Mouse (Mus musculus): Measurements from ENCODE around the gene Tmem69. TPM values are rescaled to one million over a fixed set of nuclear protein-coding genes. Genes with fewer than 3 reads are reported as not detected.

Gene Tmem69
- polyA plus RNA-seq, 1 experiment from 2014 or later: 23.0 TPM

GRCm38 (mm10) chr4:116550432-116550831, 5.3 kb downstream of the Tmem69 start:
- Histone ChIP-seq H3K36me3 (ENCODE audit: insufficient read depth, low read length) (peaks cover 8% of the 10 kb centered on the region; the same call in 1 of the 2 replicates), H3K4me1 (ENCODE audit: insufficient read depth, low read length) (0 out of 2 replicates have a peak, but pooled peaks cover 3% of the 10 kb centered on the region)

GRCm38 (mm10) chr4:116537737-116538136, 18.0 kb downstream of the Tmem69 start:
- WGBS: 72% methylated on average over 3 of the region's 3 CpGs
- Histone ChIP-seq H3K27me3 (ENCODE audit: insufficient read depth, low read length) (no peaks in the 10 kb centered on the region), H3K9ac (replicated peaks; ENCODE audit: low read length) (no peak overlapping the region), H3K9me3 (ENCODE audit: low read length) (no peaks in the 10 kb centered on the region), H3K36me3 (ENCODE audit: insufficient read depth, low read length) (peaks cover 15% of the 10 kb centered on the region; the same call in 1 of the 2 replicates), H3K4me3 (ENCODE audit: low read length) (no peak overlapping the region), H3K4me1 (ENCODE audit: insufficient read depth, low read length) (no peaks in the 10 kb centered on the region), H3K27ac (ENCODE audit: low read length) (no peak overlapping the region), H3K4me2 (replicated peaks; ENCODE audit: low read depth, low read length) (no peak overlapping the region)
- no peak for ATAC-seq (ENCODE audit: low FRiP score, low TSS enrichment)

More at GRCm38 (mm10) chr4:116550432-116550831, 5.3 kb downstream of the Tmem69 start:
- 89% methylated on average over 1 of the region's 1 CpGs for WGBS
- no peak overlapping the region for H3K9ac ChIP-seq (replicated peaks; ENCODE audit: low read length)
- no peak overlapping the region for H3K4me2 ChIP-seq (replicated peaks; ENCODE audit: low read depth, low read length)
- no peak overlapping the region for H3K4me3 ChIP-seq (ENCODE audit: low read length)
- no peak overlapping the region for H3K27ac ChIP-seq (ENCODE audit: low read length)
- no peaks in the 10 kb centered on the region for H3K9me3 ChIP-seq (ENCODE audit: low read length)
- no peaks in the 10 kb centered on the region for H3K27me3 ChIP-seq (ENCODE audit: insufficient read depth, low read length)
- ATAC-seq (ENCODE audit: low FRiP score, low TSS enrichment): no peak

GRCm38 (mm10) chr4:116536351-116536750, 19.4 kb downstream of the Tmem69 start:
- Histone ChIP-seq H3K36me3 (ENCODE audit: insufficient read depth, low read length) (peaks cover 15% of the 10 kb centered on the region; the same call in 1 of the 2 replicates), H3K4me1 (ENCODE audit: insufficient read depth, low read length) (no peaks in the 10 kb centered on the region), H3K4me3 (ENCODE audit: low read length) (no peak overlapping the region), H3K9me3 (ENCODE audit: low read length) (no peaks in the 10 kb centered on the region), H3K9ac (replicated peaks; ENCODE audit: low read length) (no peak overlapping the region), H3K27ac (ENCODE audit: low read length) (no peak overlapping the region), H3K4me2 (replicated peaks; ENCODE audit: low read depth, low read length) (no peak overlapping the region), H3K27me3 (ENCODE audit: insufficient read depth, low read length) (no peaks in the 10 kb centered on the region)
- ATAC-seq (ENCODE audit: low FRiP score, low TSS enrichment): no peak

GRCm38 (mm10) chr4:116531109-116531508, 24.6 kb downstream of the Tmem69 start:
- ATAC-seq (ENCODE audit: low FRiP score, low TSS enrichment): no peak
- Histone ChIP-seq H3K9ac (replicated peaks; ENCODE audit: low read length) (no peak overlapping the region), H3K27ac (ENCODE audit: low read length) (no peak overlapping the region), H3K4me2 (replicated peaks; ENCODE audit: low read depth, low read length) (no peak overlapping the region), H3K9me3 (ENCODE audit: low read length) (no peaks in the 10 kb centered on the region), H3K27me3 (ENCODE audit: insufficient read depth, low read length) (no peaks in the 10 kb centered on the region), H3K4me1 (ENCODE audit: insufficient read depth, low read length) (no peaks in the 10 kb centered on the region), H3K36me3 (ENCODE audit: insufficient read depth, low read length) (peaks cover 11% of the 10 kb centered on the region), H3K4me3 (ENCODE audit: low read length) (no peak overlapping the region)
- 64% methylated on average over 2 of the region's 2 CpGs for WGBS

GRCm38 (mm10) chr4:116507425-116508218, 48.1 kb downstream of the Tmem69 start, which contains the start of gene Ipp:
Gene Ipp, plus strand, starts transcription at chr4:116507549.
- H3K27ac ChIP-seq (ENCODE audit: low read length): peak within 1 kb of the TSS; percentile 95
- ATAC-seq (ENCODE audit: low FRiP score, low TSS enrichment): peak; percentile 98
- peak within 1 kb of the TSS; percentile 88 for H3K9ac ChIP-seq (replicated peaks; ENCODE audit: low read length)
- peak within 1 kb of the TSS; percentile 66 for H3K4me2 ChIP-seq (replicated peaks; ENCODE audit: low read depth, low read length)
- H3K27me3 ChIP-seq (ENCODE audit: insufficient read depth, low read length): no peaks in the 10 kb centered on the region
- WGBS: under 1% methylated on average over 55 of the region's 55 CpGs
- no peaks in the 10 kb centered on the region for H3K9me3 ChIP-seq (ENCODE audit: low read length)
- peak within 1 kb of the TSS; percentile 68 for H3K4me3 ChIP-seq (ENCODE audit: low read length)
- peaks cover 12% of the 10 kb centered on the region for H3K4me1 ChIP-seq (ENCODE audit: insufficient read depth, low read length)
- 0 out of 2 replicates have a peak, but pooled peaks cover 8% of the 10 kb centered on the region for H3K36me3 ChIP-seq (ENCODE audit: insufficient read depth, low read length)

GRCm38 (mm10) chr4:116506886-116507424, 48.8 kb downstream of the Tmem69 start:
- peak; percentile 44; the same call in 1 of the 2 replicates for ATAC-seq (ENCODE audit: low FRiP score, low TSS enrichment)
- H3K27ac ChIP-seq (ENCODE audit: low read length): peak overlapping the region; percentile 95
- H3K36me3 ChIP-seq (ENCODE audit: insufficient read depth, low read length): 0 out of 2 replicates have a peak, but pooled peaks cover 7% of the 10 kb centered on the region
- peak overlapping the region; percentile 88 for H3K9ac ChIP-seq (replicated peaks; ENCODE audit: low read length)
- H3K9me3 ChIP-seq (ENCODE audit: low read length): no peaks in the 10 kb centered on the region
- peak overlapping the region; percentile 66 for H3K4me2 ChIP-seq (replicated peaks; ENCODE audit: low read depth, low read length)
- H3K27me3 ChIP-seq (ENCODE audit: insufficient read depth, low read length): no peaks in the 10 kb centered on the region
- H3K4me3 ChIP-seq (ENCODE audit: low read length): peak overlapping the region; percentile 68
- WGBS: 24% methylated on average over 11 of the region's 11 CpGs
- peaks cover 12% of the 10 kb centered on the region for H3K4me1 ChIP-seq (ENCODE audit: insufficient read depth, low read length)

Other genes with a start within 250 kb of the Tmem69 start
- gene Mast2, start 91.8 kb downstream of the Tmem69 start, polyA plus RNA-seq (2015; fragmentation: Nextera tagmentation; extraction: Ambion mirVana): 10.7 and 11.7 TPM in 2 replicates
- gene Ipp, start 48.4 kb downstream of the Tmem69 start, polyA plus RNA-seq (2015; fragmentation: Nextera tagmentation; extraction: Ambion mirVana): 17.4 and 19.3 TPM in 2 replicates
- gene Gpbp1l1, start 1.7 kb upstream of the Tmem69 start, polyA plus RNA-seq (2015; fragmentation: Nextera tagmentation; extraction: Ambion mirVana): 37.3 and 42.4 TPM in 2 replicates
- 5.2 and 5.8 TPM in 2 replicates for gene Ccdc17, start 40.7 kb upstream of the Tmem69 start, polyA plus RNA-seq (2015; fragmentation: Nextera tagmentation; extraction: Ambion mirVana)
- gene Nasp, start 72.0 kb upstream of the Tmem69 start, polyA plus RNA-seq (2015; fragmentation: Nextera tagmentation; extraction: Ambion mirVana): 144 and 169 TPM in 2 replicates
- 869 and 947 TPM in 2 replicates for gene Akr1a1, start 95.7 kb upstream of the Tmem69 start, polyA plus RNA-seq (2015; fragmentation: Nextera tagmentation; extraction: Ambion mirVana)
- gene Prdx1, start 129.6 kb upstream of the Tmem69 start, polyA plus RNA-seq (2015; fragmentation: Nextera tagmentation; extraction: Ambion mirVana): 1,468 and 1,536 TPM in 2 replicates
- 27.0 and 30.6 TPM in 2 replicates for gene Mmachc, start 152.5 kb upstream of the Tmem69 start, polyA plus RNA-seq (2015; fragmentation: Nextera tagmentation; extraction: Ambion mirVana)
- 28.8 and 40.2 TPM in 2 replicates for gene Ccdc163, start 152.6 kb upstream of the Tmem69 start, polyA plus RNA-seq (2015; fragmentation: Nextera tagmentation; extraction: Ambion mirVana)
- 8.2 and 9.2 TPM in 2 replicates for gene Tesk2, start 165.0 kb upstream of the Tmem69 start, polyA plus RNA-seq (2015; fragmentation: Nextera tagmentation; extraction: Ambion mirVana)